Mouse (Mus musculus): ENCODE results near the gene Lgi1. TPM values are rescaled to one million over a fixed set of nuclear protein-coding genes. Genes with fewer than 3 reads are reported as not detected.

Gene Lgi1
- total RNA-seq (2021), result 10 to 100 TPM; 51.8 to 59.0 TPM

DNA sequence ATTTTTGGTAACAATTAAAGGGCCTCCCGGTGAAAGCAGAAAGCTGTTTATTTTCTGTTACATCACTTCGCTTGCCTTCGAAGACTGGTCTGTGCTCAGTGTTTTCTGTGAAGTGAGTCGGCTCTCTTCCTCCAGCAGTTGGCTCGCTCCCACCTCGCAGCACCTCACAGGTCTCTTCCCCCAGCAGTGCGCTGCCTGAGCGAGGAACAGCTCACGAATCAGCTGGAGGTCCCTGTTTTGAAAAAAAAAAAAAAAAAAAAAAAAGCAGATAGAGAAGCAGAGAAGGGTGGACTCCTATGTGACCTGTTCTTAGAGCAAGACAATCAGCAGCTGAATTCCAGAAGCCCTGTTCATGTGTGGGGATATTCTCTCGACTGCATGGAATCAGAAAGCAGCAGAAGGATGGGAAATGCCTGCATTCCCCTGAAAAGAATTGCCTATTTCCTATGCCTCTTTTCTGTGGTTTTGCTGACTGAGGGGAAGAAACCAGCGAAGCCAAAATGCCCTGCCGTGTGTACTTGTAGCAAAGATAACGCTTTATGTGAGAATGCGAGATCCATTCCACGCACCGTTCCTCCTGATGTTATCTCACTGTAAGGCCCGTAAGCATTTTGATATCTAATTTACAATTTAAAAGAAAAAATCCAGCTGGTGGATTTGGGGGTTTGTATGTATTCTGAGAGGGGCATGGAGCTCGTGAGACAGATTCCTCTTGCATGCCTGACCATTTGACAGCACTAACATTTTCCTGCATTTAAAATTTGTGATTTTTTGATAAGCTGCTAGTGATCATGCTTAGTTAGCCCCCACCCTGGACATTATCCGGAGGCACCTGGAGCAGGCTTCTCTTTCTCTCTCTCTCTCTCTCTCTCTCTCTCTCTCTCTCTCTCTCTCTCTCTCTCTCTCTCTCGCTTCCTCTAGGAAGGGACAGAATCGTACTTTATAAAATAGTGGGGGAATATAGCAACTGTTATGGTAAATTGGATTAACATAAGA lies at the start of gene Lgi1:
Lgi1 (plus strand) TSS at position 32 of the 996 bp plus-strand sequence.
- intact Hi-C loops (cut with DNase I), result loop anchor here (2.0 to 10.0 kb wide), 2 partner anchors 40 to 60 kb away; partner anchors contain the start of gene Fra10ac1
- DNase-seq, result peak; percentile 38

DNA sequence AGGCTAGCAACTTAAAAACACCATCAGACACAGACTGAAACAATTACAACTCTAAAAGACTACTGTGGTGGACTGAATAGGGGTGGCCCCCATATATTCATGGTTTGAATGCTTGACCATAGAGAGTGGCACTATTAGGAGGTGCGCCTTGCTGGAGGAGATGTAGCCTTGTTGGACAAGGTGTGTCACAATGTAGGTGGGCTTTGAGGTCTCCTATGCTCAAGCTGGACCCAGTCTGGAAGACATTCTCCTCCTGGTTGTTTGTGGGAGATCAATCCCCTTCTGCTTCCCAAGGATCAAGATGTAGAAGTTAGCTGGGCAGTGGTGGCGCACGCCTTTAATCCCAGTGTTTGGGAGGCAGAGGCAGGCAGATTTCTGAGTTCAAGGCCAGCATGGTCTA lies 46.6 kb upstream of the Lgi1 start:
- DNase-seq, result no peak
- intact Hi-C loops (cut with DNase I), result no loop called here

- intact Hi-C loops (cut with DNase I), result loop anchor here (2.0 kb wide), 1 partner anchor 101 kb away; no protein-coding TSS in a partner anchor
Observed at GRCm38 (mm10) chr19:38223356-38223904, 40.9 kb upstream of the Lgi1 start.

GRCm38 (mm10) chr19:38223905-38224684 lies 40.2 kb upstream of the Lgi1 start, which contains the start of gene Fra10ac1:
Gene Fra10ac1, minus strand, starts transcription at chr19:38224156.
- intact Hi-C loops (cut with DNase I), result loop anchor here (2.0 kb wide), 2 partner anchors 41 to 101 kb away; partner anchors contain the start of gene Lgi1
- DNase-seq, result peak; percentile 93

More at GRCm38 (mm10) chr19:38223356-38223904, 40.9 kb upstream of the Lgi1 start:
- no peak for DNase-seq

GRCm38 (mm10) chr19:38224685-38225060 lies 39.7 kb upstream of the Lgi1 start:
- DNase-seq, result peak; percentile 22

DNA sequence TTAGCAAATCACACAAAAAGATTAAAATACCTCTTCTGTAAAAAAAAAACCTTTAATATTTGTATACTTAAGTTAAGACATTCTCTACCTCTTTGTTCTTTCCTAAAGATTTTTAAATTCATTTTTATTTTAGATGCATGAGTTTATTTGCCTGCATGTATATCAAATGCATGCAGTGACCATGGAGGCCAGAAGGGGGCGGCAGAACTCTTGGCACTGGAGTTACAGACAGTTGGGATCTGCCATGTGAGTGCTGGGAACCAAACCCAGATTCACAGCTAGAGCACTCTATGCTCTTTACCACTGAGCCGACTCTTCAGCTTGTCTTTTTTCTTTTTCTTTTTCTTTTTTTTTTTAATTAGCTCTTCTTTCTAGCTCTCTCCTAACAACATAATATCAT lies 35.6 kb upstream of the Lgi1 start:
- peak; percentile 11 for DNase-seq
- intact Hi-C loops (cut with DNase I), result no loop called here

More at GRCm38 (mm10) chr19:38224685-38225060, 39.7 kb upstream of the Lgi1 start:
- intact Hi-C loops (cut with DNase I), result loop anchor here (2.0 kb wide), 1 partner anchor 40 kb away; the partner anchor contains the start of gene Lgi1

GRCm38 (mm10) chr19:38232087-38232486 lies 32.2 kb upstream of the Lgi1 start:
- intact Hi-C loops (cut with DNase I), result no loop called here
- no peak for DNase-seq

- DNase-seq, result no peak
- intact Hi-C loops (cut with DNase I), result no loop called here
Observed at GRCm38 (mm10) chr19:38232516-38232915, 31.8 kb upstream of the Lgi1 start.

- intact Hi-C loops (cut with DNase I), result no loop called here
- no peak for DNase-seq
Observed at GRCm38 (mm10) chr19:38236526-38236925, 27.8 kb upstream of the Lgi1 start.

DNA sequence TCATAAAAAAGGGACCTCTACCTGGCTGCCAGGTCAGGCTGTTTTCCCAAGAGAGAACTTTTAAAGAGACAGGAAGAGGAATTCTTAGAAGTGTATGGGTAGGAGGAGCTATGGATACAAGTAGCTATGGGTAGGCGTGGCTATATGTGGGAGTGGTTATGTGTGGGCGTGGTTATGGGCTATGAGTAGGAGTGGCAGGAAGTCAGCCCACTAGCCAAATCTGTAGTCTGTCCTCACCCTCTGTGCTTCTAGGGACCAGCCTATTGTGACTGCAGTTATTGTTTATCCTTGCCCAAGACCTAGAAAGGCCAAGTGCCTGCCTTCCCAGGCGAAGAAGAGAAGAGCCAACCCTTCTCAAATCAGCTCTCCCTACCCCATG lies 26.5 kb upstream of the Lgi1 start:
- DNase-seq, result peak; percentile 14
- intact Hi-C loops (cut with DNase I), result no loop called here

GRCm38 (mm10) chr19:38238213-38238951 lies 26.0 kb upstream of the Lgi1 start:
- DNase-seq, result peak; percentile 79
- intact Hi-C loops (cut with DNase I), result no loop called here

DNA sequence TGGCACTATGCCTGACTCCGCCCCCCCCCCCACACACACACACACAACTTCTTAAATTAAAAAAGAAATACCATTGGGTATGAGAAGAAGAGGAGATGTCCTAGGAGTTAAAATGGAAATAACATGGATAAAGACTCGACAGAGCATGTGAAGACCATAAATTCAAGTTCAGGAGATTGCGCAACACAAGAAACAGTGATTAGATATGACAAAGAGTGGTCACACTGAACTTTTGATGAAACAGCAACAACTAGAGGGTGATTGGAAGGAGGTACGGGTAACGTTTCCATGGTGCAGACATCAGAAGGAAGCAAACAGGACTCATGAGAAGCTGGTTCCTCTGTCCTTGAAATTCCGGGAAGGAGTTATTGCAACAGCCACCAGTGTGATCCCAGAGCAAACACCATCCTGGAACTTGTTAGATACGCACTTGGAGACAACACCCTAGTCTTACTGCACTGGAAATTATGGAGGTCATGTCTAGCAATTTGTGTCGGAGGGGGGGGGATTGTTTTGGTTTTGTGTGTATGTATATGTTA lies 22.0 kb upstream of the Lgi1 start:
- no peak for DNase-seq
- intact Hi-C loops (cut with DNase I), result no loop called here

GRCm38 (mm10) chr19:38244748-38245147 lies 19.6 kb upstream of the Lgi1 start:
- DNase-seq, result no peak
- intact Hi-C loops (cut with DNase I), result no loop called here

DNA sequence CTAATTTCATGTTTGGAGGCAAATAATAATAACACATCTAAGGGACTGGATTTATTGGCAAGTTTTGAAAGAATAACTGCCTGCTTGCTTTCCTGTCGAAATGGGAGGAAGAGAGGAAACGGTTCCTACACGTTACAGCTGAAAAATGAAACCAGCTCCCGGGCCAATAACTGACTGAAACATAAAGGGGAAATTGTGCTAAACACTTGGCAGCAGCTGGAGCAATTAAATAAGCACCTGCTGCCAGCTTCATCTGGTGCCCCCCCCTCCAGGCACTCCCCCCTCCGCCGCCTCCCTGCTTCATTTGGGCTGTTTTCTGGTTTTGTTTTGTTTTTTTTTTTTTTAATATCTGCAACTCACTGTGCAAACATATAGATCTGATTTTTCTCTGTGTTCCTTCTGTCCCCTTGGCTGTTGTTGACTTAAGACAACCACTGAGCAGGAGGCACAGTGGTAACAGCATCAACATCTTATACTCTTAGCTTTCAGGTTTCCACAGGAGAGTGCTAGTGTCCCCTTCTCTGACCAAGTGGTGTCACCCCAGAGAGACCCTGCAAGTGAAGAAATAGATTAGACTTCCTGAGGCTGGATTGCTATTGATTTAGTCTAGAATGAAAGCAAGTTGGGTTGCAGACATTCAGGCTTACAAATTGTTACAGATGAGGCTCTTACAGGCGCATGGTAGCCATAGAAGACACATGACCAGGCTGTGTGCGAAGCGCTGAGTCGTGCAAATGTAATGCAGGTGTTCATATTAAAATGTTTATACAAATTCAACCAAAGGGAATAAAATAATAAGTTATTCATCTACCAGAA lies 18.8 kb upstream of the Lgi1 start:
- DNase-seq, result peak; percentile 30
- intact Hi-C loops (cut with DNase I), result no loop called here

GRCm38 (mm10) chr19:38246177-38246622 lies 18.1 kb upstream of the Lgi1 start:
- no peak for DNase-seq
- intact Hi-C loops (cut with DNase I), result no loop called here

- DNase-seq, result no peak
- intact Hi-C loops (cut with DNase I), result no loop called here
Observed at GRCm38 (mm10) chr19:38249627-38250026, 14.7 kb upstream of the Lgi1 start.

DNA sequence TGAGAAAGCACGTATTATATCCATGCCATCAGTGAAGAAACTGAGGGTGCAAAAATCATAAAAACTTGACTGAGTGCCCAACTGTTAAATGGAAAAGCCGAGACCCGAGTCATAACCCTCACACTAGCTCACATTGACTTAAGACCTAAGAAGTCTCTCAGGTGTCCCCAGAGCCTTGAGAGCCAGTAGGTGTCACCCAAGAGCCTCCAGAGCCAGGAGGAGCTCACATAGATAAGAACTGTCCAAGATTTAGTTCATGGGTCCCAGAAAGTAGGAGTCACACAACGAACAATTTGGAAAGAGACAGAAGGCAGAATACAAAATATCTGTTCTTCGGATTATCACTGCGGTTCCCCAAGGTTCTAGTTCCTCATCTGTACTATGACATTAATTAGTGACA lies 10.5 kb upstream of the Lgi1 start:
- intact Hi-C loops (cut with DNase I), result no loop called here
- DNase-seq, result no peak

GRCm38 (mm10) chr19:38258651-38259065 lies 5.7 kb upstream of the Lgi1 start:
- no peak for DNase-seq
- intact Hi-C loops (cut with DNase I), result no loop called here

DNA sequence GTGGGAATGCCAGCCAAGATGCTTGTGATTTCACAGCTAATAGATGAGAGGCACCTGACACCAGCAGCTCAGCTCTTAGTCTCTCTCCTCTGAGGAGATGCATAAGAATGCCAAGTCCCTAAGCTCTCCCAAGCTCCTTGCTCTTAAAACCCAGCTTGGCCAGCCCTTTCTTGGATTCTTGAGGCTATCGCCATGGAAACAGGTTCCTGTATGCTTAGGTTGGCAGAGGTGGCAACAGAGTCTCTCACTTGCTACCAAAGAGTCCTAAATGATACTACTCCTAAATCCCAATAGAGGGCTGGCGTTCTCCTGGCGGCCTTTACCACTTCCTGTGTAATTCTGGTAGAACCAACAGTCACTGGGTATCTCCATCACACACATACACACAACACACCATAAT lies 4.9 kb upstream of the Lgi1 start:
- intact Hi-C loops (cut with DNase I), result no loop called here
- DNase-seq, result no peak

Measured in left cerebral cortex, postnatal 4 days (tissue).